Mouse (Mus musculus): ENCODE data around the gene Hs6st2. TPM values are rescaled to one million over a fixed set of nuclear protein-coding genes. Genes with fewer than 3 reads are reported as not detected.

Gene Hs6st2
- polyA plus RNA-seq, 1 experiment: not detected

GRCm38 (mm10) chrX:51431706-51432105 lies 249.9 kb downstream of the Hs6st2 start:
- H3K4me1 ChIP-seq (ENCODE audit: control insufficient read depth): no peaks in the 10 kb centered on the region
- H3K27me3 ChIP-seq (ENCODE audit: control insufficient read depth): no peaks in the 10 kb centered on the region
- no peak overlapping the region for H3K4me3 ChIP-seq (replicated peaks)
- no peaks in the 10 kb centered on the region for H3K36me3 ChIP-seq (ENCODE audit: control insufficient read depth)
- no peaks in the 10 kb centered on the region for H3K9me3 ChIP-seq (ENCODE audit: control insufficient read depth, low read length)
- TF ChIP-seq TAL1 (IDR thresholded peaks at IDR 0.05; ENCODE audit: low read length): no peak
- TF ChIP-seq GATA1 (IDR thresholded peaks at IDR 0.05; ENCODE audit: low read length): no peak

GRCm38 (mm10) chrX:51425031-51425430 lies 256.6 kb downstream of the Hs6st2 start:
- TF ChIP-seq TAL1 (IDR thresholded peaks at IDR 0.05; ENCODE audit: low read length) (no peak), GATA1 (IDR thresholded peaks at IDR 0.05; ENCODE audit: low read length) (no peak)
- Histone ChIP-seq H3K4me1 (ENCODE audit: control insufficient read depth) (no peaks in the 10 kb centered on the region), H3K9me3 (ENCODE audit: control insufficient read depth, low read length) (no peaks in the 10 kb centered on the region), H3K4me3 (replicated peaks) (no peak overlapping the region), H3K36me3 (ENCODE audit: control insufficient read depth) (no peaks in the 10 kb centered on the region), H3K27me3 (ENCODE audit: control insufficient read depth) (no peaks in the 10 kb centered on the region)

- Histone ChIP-seq H3K4me3 (replicated peaks) (no peak overlapping the region), H3K27me3 (ENCODE audit: control insufficient read depth) (no peaks in the 10 kb centered on the region), H3K9me3 (ENCODE audit: control insufficient read depth, low read length) (no peaks in the 10 kb centered on the region), H3K36me3 (ENCODE audit: control insufficient read depth) (no peaks in the 10 kb centered on the region), H3K4me1 (ENCODE audit: control insufficient read depth) (no peaks in the 10 kb centered on the region)
- no peak for TF ChIP-seq TAL1 (IDR thresholded peaks at IDR 0.05; ENCODE audit: low read length)
- no peak for TF ChIP-seq GATA1 (IDR thresholded peaks at IDR 0.05; ENCODE audit: low read length)
Observed at GRCm38 (mm10) chrX:51410289-51410688, 271.4 kb downstream of the Hs6st2 start.

GRCm38 (mm10) chrX:51397457-51397856 lies 284.2 kb downstream of the Hs6st2 start:
- no peaks in the 10 kb centered on the region for H3K36me3 ChIP-seq (ENCODE audit: control insufficient read depth)
- no peak overlapping the region for H3K4me3 ChIP-seq (replicated peaks)
- H3K27me3 ChIP-seq (ENCODE audit: control insufficient read depth): no peaks in the 10 kb centered on the region

GRCm38 (mm10) chrX:51374670-51375069 lies 307.0 kb downstream of the Hs6st2 start:
- no peak overlapping the region for H3K4me3 ChIP-seq (replicated peaks)
- H3K36me3 ChIP-seq (ENCODE audit: control insufficient read depth): no peaks in the 10 kb centered on the region
- TF ChIP-seq TAL1 (IDR thresholded peaks at IDR 0.05; ENCODE audit: low read length) (no peak), GATA1 (IDR thresholded peaks at IDR 0.05; ENCODE audit: low read length) (no peak)
- H3K27me3 ChIP-seq (ENCODE audit: control insufficient read depth): no peaks in the 10 kb centered on the region
- no peaks in the 10 kb centered on the region for H3K9me3 ChIP-seq (ENCODE audit: control insufficient read depth, low read length)
- no peaks in the 10 kb centered on the region for H3K4me1 ChIP-seq (ENCODE audit: control insufficient read depth)

More at GRCm38 (mm10) chrX:51397457-51397856, 284.2 kb downstream of the Hs6st2 start:
- Histone ChIP-seq H3K9me3 (ENCODE audit: control insufficient read depth, low read length) (no peaks in the 10 kb centered on the region), H3K4me1 (ENCODE audit: control insufficient read depth) (no peaks in the 10 kb centered on the region)
- TF ChIP-seq TAL1 (IDR thresholded peaks at IDR 0.05; ENCODE audit: low read length) (no peak), GATA1 (IDR thresholded peaks at IDR 0.05; ENCODE audit: low read length) (no peak)

- Histone ChIP-seq H3K4me3 (replicated peaks) (no peak overlapping the region), H3K36me3 (ENCODE audit: control insufficient read depth) (no peaks in the 10 kb centered on the region), H3K27me3 (ENCODE audit: control insufficient read depth) (no peaks in the 10 kb centered on the region), H3K4me1 (ENCODE audit: control insufficient read depth) (no peaks in the 10 kb centered on the region), H3K9me3 (ENCODE audit: control insufficient read depth, low read length) (no peaks in the 10 kb centered on the region)
- TF ChIP-seq GATA1 (IDR thresholded peaks at IDR 0.05; ENCODE audit: low read length) (no peak), TAL1 (IDR thresholded peaks at IDR 0.05; ENCODE audit: low read length) (no peak)
Observed at GRCm38 (mm10) chrX:51372477-51373239, 309.0 kb downstream of the Hs6st2 start.

GRCm38 (mm10) chrX:51349682-51350081 lies 332.0 kb downstream of the Hs6st2 start:
- Histone ChIP-seq H3K36me3 (ENCODE audit: control insufficient read depth) (no peaks in the 10 kb centered on the region), H3K4me3 (replicated peaks) (no peak overlapping the region), H3K9me3 (ENCODE audit: control insufficient read depth, low read length) (no peaks in the 10 kb centered on the region), H3K4me1 (ENCODE audit: control insufficient read depth) (no peaks in the 10 kb centered on the region), H3K27me3 (ENCODE audit: control insufficient read depth) (no peaks in the 10 kb centered on the region)
- TF ChIP-seq TAL1 (IDR thresholded peaks at IDR 0.05; ENCODE audit: low read length): no peak
- no peak for TF ChIP-seq GATA1 (IDR thresholded peaks at IDR 0.05; ENCODE audit: low read length)

- H3K27me3 ChIP-seq (ENCODE audit: control insufficient read depth): no peaks in the 10 kb centered on the region
- H3K4me3 ChIP-seq (replicated peaks): no peak overlapping the region
- H3K4me1 ChIP-seq (ENCODE audit: control insufficient read depth): no peaks in the 10 kb centered on the region
- no peaks in the 10 kb centered on the region for H3K36me3 ChIP-seq (ENCODE audit: control insufficient read depth)
- H3K9me3 ChIP-seq (ENCODE audit: control insufficient read depth, low read length): no peaks in the 10 kb centered on the region
- TF ChIP-seq TAL1 (IDR thresholded peaks at IDR 0.05; ENCODE audit: low read length) (no peak), GATA1 (IDR thresholded peaks at IDR 0.05; ENCODE audit: low read length) (no peak)
Observed at GRCm38 (mm10) chrX:51343595-51343994, 338.1 kb downstream of the Hs6st2 start.

Other genes with a start within 250 kb of the Hs6st2 start
- not detected in 2 replicates for gene Usp26, start 119.4 kb upstream of the Hs6st2 start, polyA plus RNA-seq (2012)

All from erythroblast, embryonic 14.5 days (primary cell).